11 mouse cellular contexts compared by ENCODE assay signal in genomic region chr7:80997776-80998175, GRCm38 (mm10). TPM values are rescaled to one million over a fixed set of nuclear protein-coding genes. Genes with fewer than 3 reads are reported as not detected.
DNase-seq lines count a peak whose midpoint lies in the region; ATAC-seq lines count a peak whose summit lies in the region.
"Had no signal": no experiment of that assay in that cellular context is flagged by ENCODE, and none has a peak within 500 bp of the region (broad histone marks: within the 10 kb centered on the region; RNA-seq: fewer than 3 reads in every experiment).

No protein-coding gene starts in this region.

- peak overlapping the region; percentile 33; the same call in 1 of the 2 replicates for H3K27ac ChIP-seq in liver, embryonic 15.5 days (replicated peaks)
- no peak overlapping the region for H3K27ac ChIP-seq in midbrain, embryonic 16.5 days (ENCODE audit: low read length)
- H3K27ac ChIP-seq: kidney, postnatal 0 days had no signal

- no peak for ATAC-seq in liver, embryonic 15.5 days (ENCODE audit: insufficient read depth)
- ATAC-seq in midbrain, embryonic 16.5 days: no peak
- ATAC-seq in CD4-positive, CD25-positive, alpha-beta regulatory T cell, adult 4 months: no peak
- ATAC-seq: forebrain, embryonic 14.5 days had no signal

- no peak overlapping the region for H3K9ac ChIP-seq in liver, embryonic 15.5 days
- H3K9ac ChIP-seq in midbrain, embryonic 16.5 days (ENCODE audit: low read depth, low read length): no peak overlapping the region

- peak overlapping the region; percentile 32 for H3K4me2 ChIP-seq in liver, embryonic 15.5 days
- H3K4me2 ChIP-seq in midbrain, embryonic 16.5 days (ENCODE audit: low read length): no peak overlapping the region

- H3K4me3 ChIP-seq in liver, embryonic 15.5 days (replicated peaks): 0 out of 2 replicates have a peak overlapping the region, but pooled peaks have one; percentile 12
- H3K4me3 ChIP-seq in midbrain, embryonic 16.5 days (ENCODE audit: low read depth, low read length): no peak overlapping the region

- H3K4me1 ChIP-seq in liver, embryonic 15.5 days (replicated peaks): peaks cover 82% of the 10 kb centered on the region
- peaks cover 15% of the 10 kb centered on the region for H3K4me1 ChIP-seq in midbrain, embryonic 16.5 days (ENCODE audit: control insufficient read depth, insufficient read depth, low read length)

- H3K36me3 ChIP-seq in liver, embryonic 15.5 days (replicated peaks): no peaks in the 10 kb centered on the region
- no peaks in the 10 kb centered on the region for H3K36me3 ChIP-seq in midbrain, embryonic 16.5 days (ENCODE audit: control insufficient read depth, insufficient read depth, low read length)

- DNase-seq in heart, adult 8-10 months (ENCODE audit: low spot score): peak; percentile 58
- no peak for DNase-seq in heart, postnatal 4 days
- DNase-seq in 416B (ENCODE audit: low read depth): peak; percentile 72
- peak; percentile 50 for DNase-seq in adrenal gland, postnatal 10 days
- no peak for DNase-seq in embryo, embryonic 9.5 days (ENCODE audit: extremely low spot score)
- DNase-seq: thymus, postnatal 4 days had no signal

- no peaks in the 10 kb centered on the region for H3K9me3 ChIP-seq in liver, embryonic 15.5 days (replicated peaks)
- H3K9me3 ChIP-seq in midbrain, embryonic 16.5 days (replicated peaks; ENCODE audit: control insufficient read depth, low read length, poor library complexity, severe bottlenecking): no peaks in the 10 kb centered on the region

- 35% methylated on average over 6 of the region's 6 CpGs for WGBS in liver, embryonic 15.5 days (ENCODE audit: insufficient replicate concordance)
- WGBS in midbrain, embryonic 16.5 days: 74% methylated on average over 6 of the region's 6 CpGs

- no peaks in the 10 kb centered on the region for H3K27me3 ChIP-seq in liver, embryonic 15.5 days
- no peaks in the 10 kb centered on the region for H3K27me3 ChIP-seq in midbrain, embryonic 16.5 days (ENCODE audit: control insufficient read depth, insufficient read depth, low read depth, low read length)

RNA-seq across cellular contexts. Expression of gene Zfp592, which starts 4.3 kb away (rescaled TPM):
- 10 to 100 TPM; 13.5 to 18.1 (median 16.3) TPM for total RNA-seq in heart, adult 8-10 months (2022)
- 10 to 100 TPM; 18.4 to 23.6 TPM for total RNA-seq in heart, postnatal 4 days (2021)
- 10 to 100 TPM; 26.2 to 29.3 TPM for total RNA-seq in adrenal gland, postnatal 10 days (2021)
- 5.5 and 6.8 TPM in 2 replicates for polyA plus RNA-seq in liver, embryonic 15.5 days (2015; fragmentation: Nextera tagmentation; extraction: Ambion mirVana)
- polyA plus RNA-seq in midbrain, embryonic 16.5 days (2015; fragmentation: Nextera tagmentation; extraction: Ambion mirVana): 10.2 and 10.6 TPM in 2 replicates
- 10 to 100 TPM; 18.8 to 19.9 TPM for polyA plus RNA-seq in CD4-positive, CD25-positive, alpha-beta regulatory T cell, adult 4 months (2017; shearing (Covaris generic))

RNA-seq across cellular contexts. Expression of gene Sec11a, which starts 50.2 kb away (rescaled TPM):
- 10 to 100 TPM; 35.3 to 41.0 (median 39.2) TPM for total RNA-seq in heart, adult 8-10 months (2022)
- 10 to 100 TPM; 61.7 to 71.4 TPM for total RNA-seq in heart, postnatal 4 days (2021)
- total RNA-seq in adrenal gland, postnatal 10 days (2021): 100 to 1,000 TPM; 113 to 124 TPM
- 96.7 and 103 TPM in 2 replicates for polyA plus RNA-seq in liver, embryonic 15.5 days (2015; fragmentation: Nextera tagmentation; extraction: Ambion mirVana)
- 156 and 157 TPM in 2 replicates for polyA plus RNA-seq in midbrain, embryonic 16.5 days (2015; fragmentation: Nextera tagmentation; extraction: Ambion mirVana)
- polyA plus RNA-seq in CD4-positive, CD25-positive, alpha-beta regulatory T cell, adult 4 months (2017; shearing (Covaris generic)): 100 to 1,000 TPM; 260 to 342 TPM

RNA-seq across cellular contexts. Expression of gene Alpk3, which starts 59.6 kb away (rescaled TPM):
- total RNA-seq in heart, adult 8-10 months (2022): 100 to 1,000 TPM; 138 to 167 (median 145) TPM
- 10 to 100 TPM; 95.9 to 96.8 TPM for total RNA-seq in heart, postnatal 4 days (2021)
- 10 to 100 TPM in 1 of 2 experiments, 1 to 10 TPM in 1; 3.1 to 12.0 TPM for total RNA-seq in adrenal gland, postnatal 10 days (2021)
- polyA plus RNA-seq in liver, embryonic 15.5 days (2015; fragmentation: Nextera tagmentation; extraction: Ambion mirVana): 0.20 and 0.23 TPM in 2 replicates
- 0.14 and 0.16 TPM in 2 replicates for polyA plus RNA-seq in midbrain, embryonic 16.5 days (2015; fragmentation: Nextera tagmentation; extraction: Ambion mirVana)
- under 1 TPM; 0.29 to 0.46 TPM for polyA plus RNA-seq in CD4-positive, CD25-positive, alpha-beta regulatory T cell, adult 4 months (2017; shearing (Covaris generic))

Comparison
In these comparisons a context has a peak if more than half of its experiments do, and no peak if none do; other contexts are left out.
1. DNase-seq: peak in heart, adult 8-10 months (single experiment), 416B (single experiment) and adrenal gland, postnatal 10 days (single experiment); none in heart, postnatal 4 days (single experiment) and embryo, embryonic 9.5 days (single experiment).
2. RNA of gene Alpk3, which starts 59.6 kb away (total RNA-seq): 138 to 167 TPM in heart, adult 8-10 months and 95.9 to 96.8 TPM in heart, postnatal 4 days; 3.1 to 12.0 TPM in adrenal gland, postnatal 10 days; every median in the first group is over 4 times any median in the second.